Mouse (Mus musculus) liver, postnatal 0 days (tissue): ENCODE measurements around the gene Twf2.

Source experiments
- CTCF ChIP-seq: sonication (generic); IDR thresholded peaks from 2 replicates; pipeline ENCODE4 v1.5.1; 2016; ENCODE audit warnings: antibody characterized with exemption, low read depth
- EP300 ChIP-seq: IDR thresholded peaks from 2 replicates; pipeline ENCODE4 v1.6.1; 2016; ENCODE audit warnings: antibody characterized with exemption, low read depth, mild to moderate bottlenecking

GRCm38 (mm10) chr9:106231816-106232215 is 28.9 kb downstream of the Twf2 start:
- no peak for TF ChIP-seq EP300
- no peak for TF ChIP-seq CTCF
